Mouse (Mus musculus) stomach, postnatal 0 days (tissue): Measurements from ENCODE around the gene Rbms1.

Experiments used
- CTCF ChIP-seq: IDR thresholded peaks from 2 replicates; pipeline ENCODE4 v1.5.1; 2016; ENCODE audit warnings: antibody characterized with exemption, low read depth, mild to moderate bottlenecking, moderate library complexity
- EP300 ChIP-seq: optimal IDR thresholded peaks from 2 replicates; pipeline ENCODE3; 2016; ENCODE audit warnings: antibody characterized with exemption

DNA sequence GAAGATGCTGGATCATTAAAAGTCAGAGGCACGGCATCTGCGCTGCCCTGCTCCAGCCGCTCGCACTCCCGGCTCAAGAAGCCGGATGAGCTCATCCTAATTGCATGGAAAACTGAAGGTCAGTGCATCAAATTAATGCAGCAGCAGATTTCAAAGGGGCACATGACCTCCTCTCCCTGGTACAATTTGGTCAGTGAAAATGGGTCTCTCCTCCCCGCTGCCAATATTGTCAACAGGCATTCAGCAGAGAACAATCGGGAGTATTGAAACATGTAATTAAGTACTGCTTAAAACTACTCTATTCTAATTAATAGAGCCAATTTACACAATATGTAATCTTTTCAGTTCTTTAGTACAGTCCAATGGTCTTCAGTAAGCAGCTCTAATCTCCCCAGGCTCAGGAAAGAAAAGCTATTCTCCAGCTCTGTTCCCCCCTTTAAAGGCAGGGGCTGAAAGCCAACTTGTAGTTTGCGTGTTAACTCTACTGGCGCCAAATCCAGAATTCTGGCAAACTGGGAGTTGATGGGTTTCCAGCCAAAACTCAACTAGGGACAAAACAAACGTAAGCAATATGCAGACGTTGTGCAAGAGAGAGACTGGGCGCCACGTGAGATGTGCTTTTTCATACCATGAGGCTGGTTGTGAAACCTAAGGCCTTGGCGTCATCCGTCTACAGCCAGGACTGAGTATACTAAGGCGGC is 165.9 kb downstream of the Rbms1 start:
- TF ChIP-seq CTCF, result no peak
- no peak for TF ChIP-seq EP300
